Mouse (Mus musculus) midbrain, embryonic 16.5 days (tissue): ENCODE measurements at regions not wholly inside any gene's neighbourhood (a gene's known extent, or its start where the extent isn't known, plus 50 kb on each side); places are given as distances from the start of the nearest gene placed in this dataset.

Experiments
- ATAC-seq: fragments of 200-750 bp; cut with Nextera tagmentation; 2 replicates; pipeline ENCODE4 v1.8.0; 2017; ENCODE audit warnings: moderate TSS enrichment
- H3K27ac ChIP-seq: fragments of 300-500 bp; sonication (generic); 2 replicates; pipeline ENCODE4 v1.5.1; 2014; ENCODE audit warnings: mild to moderate bottlenecking, low read length, mixed read lengths
- H3K27me3 ChIP-seq: fragments of 300-500 bp; sonication (generic); 2 replicates; pipeline ENCODE4 v1.6.1; 2014; ENCODE audit warnings: low read depth, low read length, mixed read lengths; ENCODE audit not compliant: control insufficient read depth, insufficient read depth
- H3K36me3 ChIP-seq: fragments of 300-500 bp; sonication (generic); 2 replicates; pipeline ENCODE4 v1.6.1; 2014; ENCODE audit warnings: mild to moderate bottlenecking, low read length, moderate library complexity, mixed read lengths; ENCODE audit not compliant: control insufficient read depth, insufficient read depth
- H3K4me1 ChIP-seq: fragments of 300-500 bp; sonication (generic); 2 replicates; pipeline ENCODE4 v1.6.1; 2014; ENCODE audit warnings: mild to moderate bottlenecking, low read length, mixed read lengths; ENCODE audit not compliant: control insufficient read depth, insufficient read depth
- H3K4me2 ChIP-seq: fragments of 300-500 bp; sonication (generic); 2 replicates; pipeline ENCODE4 v1.6.1; 2014; ENCODE audit warnings: mild to moderate bottlenecking, low read length, mixed read lengths
- H3K4me3 ChIP-seq: fragments of 300-500 bp; sonication (generic); 2 replicates; pipeline ENCODE4 v1.5.1; 2014; ENCODE audit warnings: low read depth, mild to moderate bottlenecking, low read length, moderate library complexity, mixed read lengths
- H3K9ac ChIP-seq: fragments of 300-500 bp; sonication (generic); 2 replicates; pipeline ENCODE4 v1.6.1; 2014; ENCODE audit warnings: low read depth, low read length, mixed read lengths
- H3K9me3 ChIP-seq: fragments of 300-500 bp; sonication (generic); replicated peaks from 2 replicates; pipeline ENCODE4 v1.6.1; 2014; ENCODE audit warnings: mild to moderate bottlenecking, low read length, mixed read lengths; ENCODE audit not compliant: control insufficient read depth, poor library complexity, severe bottlenecking
- WGBS: fragments of 180-500 bp; shearing (Covaris S2); extraction: QIAGEN DNeasy Blood & Tissue Kit; methylation state at CpG from one replicate; pipeline ENCODE4 v1.1.7; 2014; 5-methylcytosine and 5-hydroxymethylcytosine counted together

DNA sequence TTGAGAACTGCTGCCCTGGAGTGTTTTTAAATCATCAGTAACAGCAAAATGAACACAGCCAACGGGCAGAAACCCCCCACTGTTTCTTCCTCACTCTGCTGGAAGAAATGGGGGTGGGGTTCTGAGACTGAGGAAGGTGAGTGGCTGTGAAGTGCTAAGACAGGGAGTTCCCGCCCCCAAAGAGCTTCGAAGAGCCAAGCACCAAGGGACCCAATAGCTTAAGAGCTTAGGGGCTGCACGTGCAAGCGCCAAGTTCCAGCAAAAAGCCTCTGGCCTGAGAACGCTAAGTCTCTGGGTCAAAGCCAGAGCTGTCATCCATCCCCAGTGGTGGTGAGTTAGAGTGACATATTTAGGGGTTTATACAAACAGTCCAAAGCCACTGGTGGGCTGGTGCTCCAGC, 55.1 kb upstream of the Pcbd1 start:
- no peak for ATAC-seq
- Histone ChIP-seq H3K27me3 (no peaks in the 10 kb centered on the region), H3K9me3 (no peaks in the 10 kb centered on the region), H3K4me1 (no peaks in the 10 kb centered on the region), H3K4me3 (no peak overlapping the region), H3K9ac (no peak overlapping the region), H3K4me2 (no peak overlapping the region), H3K27ac (no peak overlapping the region), H3K36me3 (no peaks in the 10 kb centered on the region)
- 40% methylated on average over 6 of the region's 6 CpGs for WGBS

DNA sequence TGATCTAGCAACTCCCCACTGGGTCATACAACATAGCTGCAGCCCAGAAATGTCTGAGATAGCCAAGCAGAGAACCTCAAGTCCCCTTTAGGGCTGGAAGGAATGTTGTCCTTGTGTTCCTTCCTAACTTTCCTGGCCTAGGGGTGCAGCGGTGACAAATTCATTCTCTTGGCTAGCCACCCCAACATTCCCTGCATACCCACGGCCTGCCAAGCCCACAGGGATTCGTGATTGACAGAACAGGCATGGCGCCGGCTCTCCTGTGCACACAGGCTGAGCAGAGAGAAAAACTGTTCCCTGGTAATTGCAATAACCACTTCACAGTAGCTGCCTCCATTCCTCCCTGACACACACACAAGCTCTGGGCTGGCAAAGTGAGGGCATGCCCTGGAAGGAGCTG, 60.5 kb upstream of the Pcbd1 start:
- H3K4me2 ChIP-seq = no peak overlapping the region
- WGBS = 58% methylated on average over 5 of the region's 5 CpGs
- no peak overlapping the region for H3K27ac ChIP-seq
- no peak for ATAC-seq
- no peak overlapping the region for H3K9ac ChIP-seq
- no peaks in the 10 kb centered on the region for H3K9me3 ChIP-seq
- H3K4me1 ChIP-seq = no peaks in the 10 kb centered on the region
- H3K4me3 ChIP-seq = no peak overlapping the region
- no peaks in the 10 kb centered on the region for H3K27me3 ChIP-seq
- no peaks in the 10 kb centered on the region for H3K36me3 ChIP-seq

DNA sequence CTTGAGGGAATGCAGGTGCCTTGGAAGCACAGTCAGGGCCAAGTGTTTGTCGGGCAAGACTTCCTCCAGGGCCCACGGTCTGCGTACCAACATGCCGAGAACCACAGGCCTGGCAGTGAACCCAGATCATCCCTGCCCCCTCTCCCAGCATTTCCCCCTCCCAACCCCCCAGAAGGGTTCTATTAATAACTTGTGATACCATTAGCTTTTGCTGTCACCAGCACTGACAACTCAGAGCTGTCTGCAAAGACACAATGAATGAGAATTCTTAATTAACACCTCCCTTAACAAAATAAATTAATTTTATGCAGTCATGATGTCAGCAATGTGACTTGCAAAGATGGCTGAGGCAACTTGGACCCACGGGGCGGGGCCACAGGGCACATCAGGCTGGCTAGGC, 61.9 kb upstream of the Pcbd1 start:
- WGBS = 80% methylated on average over 6 of the region's 6 CpGs
- ATAC-seq = no peak
- no peak overlapping the region for H3K27ac ChIP-seq
- H3K4me3 ChIP-seq = no peak overlapping the region
- no peak overlapping the region for H3K4me2 ChIP-seq
- H3K36me3 ChIP-seq = no peaks in the 10 kb centered on the region
- peaks cover 4% of the 10 kb centered on the region; the same call in 1 of the 2 replicates for H3K4me1 ChIP-seq
- no peaks in the 10 kb centered on the region for H3K27me3 ChIP-seq
- H3K9me3 ChIP-seq = no peaks in the 10 kb centered on the region
- H3K9ac ChIP-seq = no peak overlapping the region

DNA sequence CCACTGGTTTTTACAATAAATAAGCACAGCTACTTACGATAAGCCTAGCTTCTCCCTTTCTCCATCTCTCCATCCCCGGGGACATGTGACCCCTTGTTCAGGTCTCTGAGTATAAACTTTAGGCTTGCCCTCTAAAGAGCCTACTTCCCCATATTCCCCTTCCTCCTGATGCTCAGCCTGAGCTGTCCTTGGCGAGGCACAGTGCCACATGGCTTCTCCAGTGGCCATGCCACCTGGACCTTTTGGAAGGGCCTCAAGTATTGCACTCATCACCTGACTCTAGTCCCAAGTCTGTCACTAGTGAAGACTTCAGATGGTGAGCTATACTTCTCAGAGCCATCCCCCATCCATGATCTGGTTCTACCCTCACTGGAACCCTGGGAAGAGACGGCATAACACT, 64.1 kb upstream of the Pcbd1 start:
- no peak overlapping the region for H3K4me2 ChIP-seq
- no peaks in the 10 kb centered on the region for H3K9me3 ChIP-seq
- no peak overlapping the region for H3K9ac ChIP-seq
- no peak overlapping the region for H3K4me3 ChIP-seq
- peaks cover 4% of the 10 kb centered on the region; the same call in 1 of the 2 replicates for H3K4me1 ChIP-seq
- H3K27ac ChIP-seq = no peak overlapping the region
- ATAC-seq = no peak
- H3K27me3 ChIP-seq = no peaks in the 10 kb centered on the region
- WGBS = 77% methylated on average over 4 of the region's 4 CpGs
- H3K36me3 ChIP-seq = no peaks in the 10 kb centered on the region

DNA sequence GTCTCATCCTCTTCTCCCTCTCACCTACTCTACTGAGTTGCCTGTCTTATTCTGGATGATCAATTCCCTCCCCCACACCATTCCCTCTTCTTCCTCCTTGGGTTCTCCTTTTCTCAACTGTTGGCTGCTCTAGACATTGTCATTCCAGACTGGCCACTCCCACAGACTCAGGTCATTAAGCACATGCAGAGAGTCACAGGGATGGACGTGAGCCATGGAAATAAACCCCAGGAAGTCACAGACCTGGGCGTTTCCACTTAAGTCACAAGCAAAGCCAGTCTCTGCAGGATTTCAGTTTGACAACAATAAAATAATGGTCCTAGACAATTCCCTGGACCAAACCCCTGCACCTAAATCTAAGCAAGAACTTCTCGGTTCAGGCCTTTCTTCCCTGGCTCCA, 65.0 kb upstream of the Pcbd1 start:
- Histone ChIP-seq H3K9me3 (no peaks in the 10 kb centered on the region), H3K27me3 (no peaks in the 10 kb centered on the region), H3K4me3 (no peak overlapping the region), H3K27ac (no peak overlapping the region), H3K36me3 (no peaks in the 10 kb centered on the region), H3K9ac (no peak overlapping the region), H3K4me1 (peaks cover 4% of the 10 kb centered on the region; the same call in 1 of the 2 replicates), H3K4me2 (no peak overlapping the region)
- ATAC-seq = no peak
- WGBS = 29% methylated on average over 3 of the region's 3 CpGs

DNA sequence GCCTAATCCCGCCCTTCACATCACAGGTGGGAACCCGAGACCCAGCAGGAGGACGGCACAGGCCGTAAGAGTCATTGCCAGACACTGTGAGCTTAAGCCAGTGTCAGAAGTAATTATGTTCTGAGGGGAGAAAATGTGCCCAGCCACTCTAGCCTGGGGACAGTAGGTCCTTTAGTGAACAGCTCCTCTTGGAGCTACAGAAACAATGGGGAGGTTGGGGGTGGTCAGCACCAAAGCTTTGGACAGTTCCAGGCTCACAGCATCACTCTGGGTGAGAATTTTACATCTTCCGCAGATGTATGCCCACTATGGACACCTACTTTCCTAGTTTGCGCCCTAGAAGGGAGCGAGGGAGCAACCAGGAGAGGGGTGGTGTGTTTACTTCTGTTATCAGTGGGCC, 65.7 kb upstream of the Pcbd1 start:
- no peaks in the 10 kb centered on the region for H3K9me3 ChIP-seq
- H3K27ac ChIP-seq = no peak overlapping the region
- no peak overlapping the region for H3K9ac ChIP-seq
- H3K4me3 ChIP-seq = no peak overlapping the region
- no peaks in the 10 kb centered on the region for H3K27me3 ChIP-seq
- no peaks in the 10 kb centered on the region for H3K36me3 ChIP-seq
- H3K4me1 ChIP-seq = peaks cover 4% of the 10 kb centered on the region; the same call in 1 of the 2 replicates
- no peak for ATAC-seq
- no peak overlapping the region for H3K4me2 ChIP-seq
- 37% methylated on average over 7 of the region's 7 CpGs for WGBS

DNA sequence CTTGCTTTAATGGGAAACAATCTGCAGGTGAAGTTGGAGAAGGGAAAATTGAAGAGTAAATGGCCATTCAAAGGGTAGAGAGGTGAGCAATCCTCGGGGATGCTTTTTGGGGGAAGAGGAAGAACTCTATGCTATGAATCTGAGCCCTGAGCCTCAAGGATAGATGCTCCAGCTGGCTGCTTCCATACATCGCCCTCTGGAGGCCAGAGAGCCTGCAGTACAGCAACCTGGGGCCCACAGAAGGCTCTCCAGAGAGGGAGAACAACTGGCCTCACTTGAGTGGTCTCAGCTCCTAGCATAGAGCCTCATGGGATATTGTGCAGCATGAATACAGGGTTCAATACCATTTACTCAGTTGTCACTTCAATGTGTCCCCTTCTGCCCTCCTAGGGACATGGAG, 69.6 kb upstream of the Pcbd1 start:
- WGBS = 11% methylated on average over 2 of the region's 2 CpGs

DNA sequence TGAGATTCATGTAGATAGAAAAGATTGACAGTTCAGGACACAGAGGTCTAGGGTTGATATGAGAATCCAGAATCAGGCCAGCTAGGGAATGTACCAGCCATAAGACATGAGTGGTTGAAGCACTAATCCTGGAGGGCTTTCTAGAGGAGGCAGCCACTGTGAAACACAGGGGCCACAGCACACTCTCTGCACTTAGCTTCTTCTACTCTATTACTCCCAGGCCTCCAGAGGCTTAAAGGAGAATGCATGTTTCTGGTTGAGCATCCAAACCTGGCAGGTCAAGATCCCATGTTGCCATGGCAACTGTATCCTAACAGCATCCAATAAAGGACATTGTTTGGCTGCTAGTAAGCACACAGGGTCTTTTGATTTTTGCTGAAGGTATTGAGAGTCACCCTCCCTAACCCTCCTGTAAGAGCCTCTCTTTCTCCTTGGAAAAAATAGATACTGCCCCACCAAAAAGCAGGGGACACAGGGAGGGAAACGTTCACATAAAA, 76.9 kb upstream of the Pcbd1 start:
- WGBS = 21% methylated on average over 1 of the region's 1 CpGs
- H3K27me3 ChIP-seq = no peaks in the 10 kb centered on the region
- H3K4me1 ChIP-seq = peaks cover 13% of the 10 kb centered on the region
- H3K27ac ChIP-seq = peak overlapping the region; percentile 25; the same call in 1 of the 2 replicates
- ATAC-seq = peak; percentile 46
- H3K36me3 ChIP-seq = no peaks in the 10 kb centered on the region
- no peak overlapping the region for H3K9ac ChIP-seq
- no peak overlapping the region for H3K4me2 ChIP-seq
- H3K4me3 ChIP-seq = no peak overlapping the region
- no peaks in the 10 kb centered on the region for H3K9me3 ChIP-seq

More for the DNA sequence above, 69.6 kb upstream of the Pcbd1 start:
- Histone ChIP-seq H3K4me1 (peaks cover 6% of the 10 kb centered on the region; the same call in 1 of the 2 replicates), H3K27ac (no peak overlapping the region), H3K36me3 (no peaks in the 10 kb centered on the region), H3K27me3 (no peaks in the 10 kb centered on the region), H3K4me2 (no peak overlapping the region), H3K4me3 (no peak overlapping the region), H3K9me3 (no peaks in the 10 kb centered on the region), H3K9ac (no peak overlapping the region)
- no peak for ATAC-seq

DNA sequence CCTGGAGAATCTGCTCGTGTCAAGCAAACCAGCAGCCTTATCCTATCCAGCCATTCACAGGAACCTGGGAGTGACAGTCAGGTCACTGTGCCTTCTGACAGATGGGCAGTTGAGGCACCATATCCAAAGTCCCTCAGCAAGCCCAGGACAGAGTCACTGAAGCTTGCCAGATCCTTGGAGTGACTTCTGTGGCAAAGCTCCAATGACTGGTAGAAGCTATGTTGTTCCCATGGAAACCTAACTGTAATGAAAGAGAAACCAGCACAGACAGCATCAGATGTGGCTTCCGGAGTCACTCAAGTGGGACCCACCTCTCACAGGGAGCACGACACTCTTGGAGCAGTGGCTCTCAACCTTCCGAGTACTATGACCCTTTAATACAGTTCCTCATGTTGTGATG, 78.4 kb upstream of the Pcbd1 start:
- no peak overlapping the region for H3K27ac ChIP-seq
- WGBS = 72% methylated on average over 4 of the region's 4 CpGs
- no peak overlapping the region for H3K4me2 ChIP-seq
- no peaks in the 10 kb centered on the region for H3K36me3 ChIP-seq
- no peak for ATAC-seq
- H3K27me3 ChIP-seq = no peaks in the 10 kb centered on the region
- peaks cover 13% of the 10 kb centered on the region for H3K4me1 ChIP-seq
- no peak overlapping the region for H3K9ac ChIP-seq
- H3K4me3 ChIP-seq = no peak overlapping the region
- no peaks in the 10 kb centered on the region for H3K9me3 ChIP-seq
